11 mouse cellular contexts compared by ENCODE assay signal in genomic region chr1:180798660-180799059, GRCm38 (mm10).
"Had no signal": no experiment of that assay in that cellular context is flagged by ENCODE, and none has a peak within 500 bp of the region (broad histone marks: within the 10 kb centered on the region; RNA-seq: fewer than 3 reads in every experiment).

No protein-coding gene starts in this region.

- DNase-seq: kidney, adult 9 months; kidney, postnatal 14 days; kidney, postnatal 4 days; liver; lung, adult 18-20 months; lung, postnatal 10 days; lung, postnatal 36 days; midbrain, embryonic 14.5 days; thymus, adult 18-20 months; thymus, postnatal 36 days had no signal

- ATAC-seq: liver, embryonic 12.5 days had no signal
